Mouse (Mus musculus) limb, embryonic 14.5 days (tissue): ENCODE measurements around the gene Msi2. TPM values are rescaled to one million over a fixed set of nuclear protein-coding genes. Genes with fewer than 3 reads are reported as not detected.

Experiments
- ATAC-seq: fragments of 200-750 bp; cut with Nextera tagmentation; 2 replicates; pipeline ENCODE4 v1.8.0; 2017; ENCODE audit warnings: low read depth, moderate number of reproducible peaks, moderate TSS enrichment; ENCODE audit not compliant: low FRiP score
- DNase-seq: peaks from one replicate; pipeline ENCODE4 v3.0.0-alpha.2; 2015; ENCODE audit warnings: low spot score
- H3K27ac ChIP-seq: fragments of 300-500 bp; sonication (generic); replicated peaks from 2 replicates; pipeline ENCODE4 v1.5.1; 2014; ENCODE audit warnings: low read depth, mild to moderate bottlenecking, low read length, moderate library complexity, mixed read lengths
- H3K27me3 ChIP-seq: fragments of 300-500 bp; sonication (generic); 2 replicates; pipeline ENCODE4 v1.6.1; 2014; ENCODE audit warnings: low read length, mixed read lengths; ENCODE audit not compliant: control insufficient read depth, insufficient read depth
- H3K36me3 ChIP-seq: fragments of 300-500 bp; sonication (generic); 2 replicates; pipeline ENCODE4 v1.6.1; 2014; ENCODE audit warnings: mild to moderate bottlenecking, low read length, moderate library complexity, mixed read lengths; ENCODE audit not compliant: control insufficient read depth, insufficient read depth
- H3K4me1 ChIP-seq: fragments of 300-500 bp; sonication (generic); 2 replicates; pipeline ENCODE4 v1.6.1; 2014; ENCODE audit warnings: antibody characterized with exemption, low read length, mixed read lengths; ENCODE audit not compliant: control insufficient read depth, insufficient read depth
- H3K4me2 ChIP-seq: fragments of 300-500 bp; sonication (generic); replicated peaks from 2 replicates; pipeline ENCODE4 v1.6.1; 2014; ENCODE audit warnings: low read depth, mild to moderate bottlenecking, low read length, moderate library complexity; ENCODE audit not compliant: severe bottlenecking
- H3K4me3 ChIP-seq: fragments of 300-500 bp; sonication (generic); replicated peaks from 2 replicates; pipeline ENCODE4 v1.5.1; 2014; ENCODE audit warnings: low read length
- H3K9ac ChIP-seq: fragments of 300-500 bp; sonication (generic); 2 replicates; pipeline ENCODE4 v1.6.1; 2014; ENCODE audit warnings: mild to moderate bottlenecking, low read depth, low read length, moderate library complexity; ENCODE audit not compliant: severe bottlenecking
- H3K9me3 ChIP-seq: fragments of 300-500 bp; sonication (generic); 2 replicates; pipeline ENCODE4 v1.6.1; 2016; ENCODE audit warnings: low read length; ENCODE audit not compliant: control insufficient read depth
- POLR2A ChIP-seq: fragments of 200-500 bp; IDR thresholded peaks from 2 replicates; pipeline ENCODE4 v1.8.0; 2012; ENCODE audit warnings: inconsistent platforms, mild to moderate bottlenecking, moderate library complexity, borderline replicate concordance; ENCODE audit not compliant: insufficient read depth, insufficient read length; ENCODE audit errors: extremely low read depth
- WGBS: fragments of 180-500 bp; shearing (Covaris S2); extraction: QIAGEN DNeasy Blood & Tissue Kit; methylation state at CpG from one replicate; pipeline ENCODE4 v1.1.7; 2014; 5-methylcytosine and 5-hydroxymethylcytosine counted together
- polyA plus RNA-seq, 2 experiments: library from polyadenylated mRNA; depleted of rRNA in 1 of 2; stranded (reverse) in 1 of 2; unstranded in 1 of 2; fragments of >200 nt; fragmentation: Nextera tagmentation in 1 of 2; extraction: Ambion mirVana in 1 of 2; gene quantifications; 2 replicates each; pipeline versions ENCODE4 v1.2.1 to v1.2.3; 2012 to 2014

Gene Msi2
- polyA plus RNA-seq, 2 experiments: 13.9 to 36.5 TPM

DNA sequence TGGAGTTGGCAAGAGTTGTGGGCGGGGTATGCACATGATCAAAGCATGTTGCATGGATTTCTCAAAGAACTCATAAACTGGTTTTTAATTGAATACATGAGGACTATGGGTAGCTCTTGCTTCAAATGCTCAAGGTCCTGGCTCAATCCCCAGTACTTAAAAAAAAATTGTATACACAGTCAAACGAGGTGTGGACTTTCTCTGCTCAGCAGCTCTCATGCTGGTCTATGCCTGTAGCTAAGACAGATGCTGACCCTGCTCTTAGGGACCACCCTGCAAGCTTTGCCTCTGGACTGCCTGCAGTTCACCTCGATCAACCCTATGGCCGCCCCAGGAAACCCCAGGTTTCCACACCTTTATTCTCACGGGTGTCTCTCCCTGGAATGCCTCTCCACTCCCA is 127.7 kb downstream of the Msi2 start:
- TF ChIP-seq POLR2A: no peak
- Histone ChIP-seq H3K4me1 (peaks cover 54% of the 10 kb centered on the region), H3K27me3 (no peaks in the 10 kb centered on the region)

DNA sequence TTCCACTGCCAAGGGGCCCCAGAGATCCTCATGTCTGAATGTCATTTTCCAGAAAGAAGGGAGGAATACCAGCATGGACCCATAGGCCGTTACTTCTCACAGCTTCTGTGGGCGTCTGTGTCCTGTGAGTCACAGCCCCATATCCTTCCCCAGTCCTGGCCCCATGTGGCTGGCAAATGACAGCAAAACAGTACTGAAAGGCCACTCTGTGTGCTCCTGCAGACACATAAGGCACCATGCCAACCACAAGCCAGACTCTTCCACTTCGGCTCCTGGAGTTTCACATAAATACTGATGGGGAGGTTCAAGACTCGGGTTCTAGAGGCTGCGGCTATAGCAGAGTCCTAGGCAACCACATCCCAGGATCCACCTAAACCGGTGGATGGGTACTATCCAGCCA is 128.7 kb downstream of the Msi2 start:
- Histone ChIP-seq H3K4me1 (peaks cover 54% of the 10 kb centered on the region), H3K27me3 (no peaks in the 10 kb centered on the region), H3K36me3 (peaks cover 20% of the 10 kb centered on the region; the same call in 1 of the 2 replicates), H3K9ac (no peak overlapping the region), H3K27ac (no peak overlapping the region), H3K9me3 (no peaks in the 10 kb centered on the region), H3K4me2 (no peak overlapping the region), H3K4me3 (no peak overlapping the region)
- 72% methylated on average over 6 of the region's 6 CpGs for WGBS
- ATAC-seq: no peak
- TF ChIP-seq POLR2A: no peak
- no peak for DNase-seq

More for the DNA sequence above, 127.7 kb downstream of the Msi2 start:
- Histone ChIP-seq H3K27ac (no peak overlapping the region), H3K4me3 (no peak overlapping the region), H3K4me2 (no peak overlapping the region), H3K9me3 (no peaks in the 10 kb centered on the region), H3K36me3 (peaks cover 20% of the 10 kb centered on the region; the same call in 1 of the 2 replicates), H3K9ac (no peak overlapping the region)
- no peak for DNase-seq
- no peak for ATAC-seq
- 54% methylated on average over 5 of the region's 5 CpGs for WGBS

DNA sequence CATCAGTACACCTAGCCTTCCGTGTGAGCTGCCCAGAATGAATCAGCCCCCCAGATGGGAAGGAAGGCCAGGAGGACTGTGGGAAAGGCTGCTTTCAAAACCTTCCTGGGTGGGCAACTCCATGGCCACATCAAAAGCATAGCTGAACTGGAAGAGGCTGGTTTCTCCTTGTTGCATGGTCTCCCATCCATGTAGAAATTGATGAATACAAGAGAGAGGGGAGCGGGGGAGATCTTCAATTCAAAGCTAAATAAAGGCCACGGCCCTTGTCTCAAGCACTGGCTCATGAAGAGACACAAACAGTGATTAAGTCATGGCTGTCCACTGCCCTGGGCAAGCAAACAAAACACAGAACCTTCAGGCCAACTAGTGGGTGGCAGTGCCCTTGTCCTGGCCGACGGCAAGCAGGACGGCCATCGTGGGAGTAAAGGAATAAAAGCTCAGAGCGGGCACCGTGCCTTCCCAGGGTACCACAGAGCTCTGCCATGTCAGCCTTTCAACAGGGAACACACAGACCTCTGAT is 129.6 kb downstream of the Msi2 start:
- DNase-seq (no peak), ATAC-seq (no peak)
- TF ChIP-seq POLR2A: no peak
- Histone ChIP-seq H3K9me3 (no peaks in the 10 kb centered on the region), H3K36me3 (peaks cover 20% of the 10 kb centered on the region; the same call in 1 of the 2 replicates), H3K27ac (no peak overlapping the region), H3K4me1 (peaks cover 56% of the 10 kb centered on the region), H3K4me3 (no peak overlapping the region), H3K9ac (no peak overlapping the region), H3K27me3 (no peaks in the 10 kb centered on the region), H3K4me2 (no peak overlapping the region)
- 78% methylated on average over 9 of the region's 9 CpGs for WGBS

DNA sequence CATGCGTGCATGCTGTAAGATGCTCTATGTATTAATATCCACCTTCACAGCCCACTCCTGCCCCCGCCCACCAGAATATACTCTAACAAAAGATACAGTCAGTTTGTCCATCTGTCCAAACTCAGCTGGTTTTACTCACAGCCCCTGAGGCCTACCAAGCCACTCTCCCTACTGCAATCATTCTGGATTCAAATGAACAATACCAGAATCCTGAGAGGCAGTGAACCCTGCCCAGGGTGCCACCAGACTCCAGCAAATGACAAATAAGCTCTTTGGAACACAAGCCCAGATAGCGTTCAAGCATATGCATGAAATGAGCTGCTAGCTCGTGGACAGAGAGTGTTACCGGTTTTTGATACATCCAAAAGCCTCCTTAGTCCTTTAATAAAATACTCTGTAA is 130.6 kb downstream of the Msi2 start:
- H3K36me3 ChIP-seq: peaks cover 20% of the 10 kb centered on the region; the same call in 1 of the 2 replicates
- TF ChIP-seq POLR2A: no peak
- no peaks in the 10 kb centered on the region for H3K9me3 ChIP-seq
- no peak overlapping the region for H3K27ac ChIP-seq
- no peak overlapping the region for H3K4me2 ChIP-seq
- ATAC-seq: no peak
- no peak overlapping the region for H3K9ac ChIP-seq
- no peaks in the 10 kb centered on the region for H3K27me3 ChIP-seq
- H3K4me3 ChIP-seq: no peak overlapping the region
- no peak for DNase-seq
- WGBS: 65% methylated on average over 5 of the region's 5 CpGs
- H3K4me1 ChIP-seq: peaks cover 60% of the 10 kb centered on the region

DNA sequence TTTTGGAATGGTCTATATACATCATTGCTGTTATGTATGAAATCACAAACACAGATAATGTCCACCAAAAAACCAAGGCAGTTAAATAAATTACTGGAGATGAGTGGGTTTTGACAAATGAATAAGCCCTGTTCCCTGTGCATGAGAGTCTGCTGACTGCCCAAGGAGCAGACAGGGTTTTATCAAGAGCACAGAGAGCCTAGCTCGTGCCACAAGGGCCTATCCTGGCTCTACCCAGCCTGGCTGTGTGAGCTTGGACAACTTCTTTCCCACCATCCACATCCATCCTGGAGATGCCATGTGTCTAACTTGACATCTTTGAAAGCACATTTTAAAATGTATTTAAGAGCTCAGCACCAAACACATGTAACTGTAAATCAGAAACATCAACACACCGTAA is 132.4 kb downstream of the Msi2 start:
- no peak for TF ChIP-seq POLR2A
- no peak overlapping the region for H3K4me3 ChIP-seq
- H3K4me2 ChIP-seq: no peak overlapping the region
- no peak overlapping the region for H3K9ac ChIP-seq
- H3K27me3 ChIP-seq: no peaks in the 10 kb centered on the region
- DNase-seq (no peak), ATAC-seq (no peak)
- H3K9me3 ChIP-seq: no peaks in the 10 kb centered on the region
- peaks cover 73% of the 10 kb centered on the region for H3K4me1 ChIP-seq
- no peak overlapping the region for H3K27ac ChIP-seq
- 67% methylated on average over 2 of the region's 2 CpGs for WGBS
- H3K36me3 ChIP-seq: peaks cover 20% of the 10 kb centered on the region; the same call in 1 of the 2 replicates

DNA sequence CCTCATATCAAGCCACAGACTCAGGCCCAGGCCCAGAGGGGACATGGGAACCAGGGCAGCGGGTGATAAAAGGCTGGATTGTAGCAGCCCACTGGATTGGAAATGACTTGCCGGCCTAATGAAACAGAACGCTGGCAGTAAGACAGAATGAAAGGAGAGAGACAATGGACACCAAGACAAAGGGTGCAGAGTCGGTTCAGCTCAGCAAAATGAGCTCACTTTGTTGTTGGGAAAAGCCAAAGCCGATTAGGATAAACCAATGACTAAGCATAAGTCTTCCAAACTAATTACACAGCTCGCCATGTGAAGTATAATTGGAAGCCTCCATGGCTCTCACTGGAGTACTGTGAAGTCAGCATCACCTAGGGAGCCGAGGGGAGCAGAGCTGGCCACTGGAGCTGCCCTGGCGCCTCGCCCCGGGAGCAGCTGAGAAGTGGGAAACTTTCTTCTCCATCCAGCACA is 133.1 kb downstream of the Msi2 start:
- H3K36me3 ChIP-seq: peaks cover 20% of the 10 kb centered on the region; the same call in 1 of the 2 replicates
- TF ChIP-seq POLR2A: no peak
- no peak overlapping the region for H3K4me2 ChIP-seq
- H3K4me3 ChIP-seq: no peak overlapping the region
- no peak overlapping the region for H3K9ac ChIP-seq
- no peaks in the 10 kb centered on the region for H3K27me3 ChIP-seq
- WGBS: 11% methylated on average over 10 of the region's 10 CpGs
- H3K9me3 ChIP-seq: no peaks in the 10 kb centered on the region
- DNase-seq (no peak), ATAC-seq (no peak)
- peaks cover 69% of the 10 kb centered on the region for H3K4me1 ChIP-seq
- H3K27ac ChIP-seq: 0 out of 2 replicates have a peak overlapping the region, but pooled peaks have one; percentile 35
